Mouse (Mus musculus): ENCODE results near the gene Coro6.

- TF ChIP-seq CEBPB (IDR thresholded peaks at IDR 0.05; ENCODE audit: insufficient read depth, poor library complexity, severe bottlenecking) = no peak
- TF ChIP-seq USF1 (IDR thresholded peaks at IDR 0.05; ENCODE audit: low read depth) = no peak
Measured at GRCm38 (mm10) chr11:77489591-77490235, 27.5 kb downstream of the Coro6 start, which contains the start of gene Ankrd13b.
